Mouse (Mus musculus): ENCODE measurements around the gene Enpp1. TPM values are rescaled to one million over a fixed set of nuclear protein-coding genes. Genes with fewer than 3 reads are reported as not detected.

Gene Enpp1
- polyA plus RNA-seq, 1 experiment from 2014 or later = 4.5 TPM

DNA sequence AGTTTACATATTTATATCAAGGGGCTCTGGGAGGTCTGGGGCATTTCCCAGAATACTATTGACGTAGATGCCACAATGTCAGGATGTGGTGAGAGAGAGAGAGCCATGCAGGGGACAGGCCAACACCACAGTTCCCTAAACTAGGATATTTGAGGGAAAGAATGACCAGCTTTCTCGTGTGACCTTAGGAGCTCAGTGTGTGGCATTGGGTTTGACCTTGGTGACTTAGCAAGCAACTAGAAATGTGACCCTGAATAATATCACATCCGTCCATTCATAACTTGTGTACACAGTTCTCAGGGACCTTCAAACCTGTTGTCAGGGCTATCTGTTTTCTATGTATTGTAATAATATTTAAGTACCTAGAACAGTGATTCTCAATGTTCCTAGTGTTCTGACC is 102.8 kb downstream of the Enpp1 start:
- Histone ChIP-seq H3K4me2 (replicated peaks; ENCODE audit: low read depth) (no peak overlapping the region), H3K4me3 (ENCODE audit: low read depth, low read length) (no peak overlapping the region), H3K9me3 (ENCODE audit: control insufficient read depth, low read length) (no peaks in the 10 kb centered on the region), H3K4me1 (replicated peaks; ENCODE audit: control insufficient read depth, insufficient read depth) (no peaks in the 10 kb centered on the region), H3K9ac (ENCODE audit: low read length) (no peak overlapping the region), H3K27ac (replicated peaks) (no peak overlapping the region), H3K36me3 (ENCODE audit: control insufficient read depth, insufficient read depth, low read length) (no peaks in the 10 kb centered on the region), H3K27me3 (ENCODE audit: control insufficient read depth, insufficient read depth, low read length) (no peaks in the 10 kb centered on the region)
- TF ChIP-seq CTCF (IDR thresholded peaks at IDR 0.05; ENCODE audit: low read depth) (no peak), EP300 (optimal IDR thresholded peaks at IDR 0.05) (no peak)
- DNase-seq (ENCODE audit: low spot score) = no peak
- WGBS = 82% methylated on average over 3 of the region's 3 CpGs
- ATAC-seq (ENCODE audit: low FRiP score, low TSS enrichment) = no peak

DNA sequence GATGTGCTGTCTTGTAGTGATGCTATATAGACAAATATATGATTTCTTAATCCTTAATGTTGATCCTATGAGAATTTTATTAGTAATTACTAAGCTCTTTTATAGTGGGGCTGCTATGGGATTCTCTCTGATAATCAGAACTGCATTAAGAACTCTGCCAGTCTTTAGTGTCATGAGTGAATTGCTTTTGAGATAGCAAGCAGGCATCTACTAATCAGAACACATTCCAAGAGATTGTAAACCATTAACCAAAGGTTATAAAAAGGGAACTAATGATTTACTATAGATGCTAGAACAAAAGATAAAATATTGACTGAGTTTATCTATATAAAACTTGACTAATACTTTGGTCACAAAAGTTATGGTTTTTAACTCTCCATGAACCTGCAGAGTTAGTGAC is 108.2 kb downstream of the Enpp1 start:
- H3K27ac ChIP-seq (replicated peaks) = no peak overlapping the region
- no peaks in the 10 kb centered on the region for H3K9me3 ChIP-seq (ENCODE audit: control insufficient read depth, low read length)
- no peaks in the 10 kb centered on the region for H3K27me3 ChIP-seq (ENCODE audit: control insufficient read depth, insufficient read depth, low read length)
- no peak for DNase-seq (ENCODE audit: low spot score)
- no peak overlapping the region for H3K4me2 ChIP-seq (replicated peaks; ENCODE audit: low read depth)
- no peaks in the 10 kb centered on the region for H3K36me3 ChIP-seq (ENCODE audit: control insufficient read depth, insufficient read depth, low read length)
- no peak overlapping the region for H3K9ac ChIP-seq (ENCODE audit: low read length)
- no peak for ATAC-seq (ENCODE audit: low FRiP score, low TSS enrichment)
- no peaks in the 10 kb centered on the region for H3K4me1 ChIP-seq (replicated peaks; ENCODE audit: control insufficient read depth, insufficient read depth)
- H3K4me3 ChIP-seq (ENCODE audit: low read depth, low read length) = no peak overlapping the region
- no peak for TF ChIP-seq EP300 (optimal IDR thresholded peaks at IDR 0.05)
- TF ChIP-seq CTCF (IDR thresholded peaks at IDR 0.05; ENCODE audit: low read depth) = no peak

DNA sequence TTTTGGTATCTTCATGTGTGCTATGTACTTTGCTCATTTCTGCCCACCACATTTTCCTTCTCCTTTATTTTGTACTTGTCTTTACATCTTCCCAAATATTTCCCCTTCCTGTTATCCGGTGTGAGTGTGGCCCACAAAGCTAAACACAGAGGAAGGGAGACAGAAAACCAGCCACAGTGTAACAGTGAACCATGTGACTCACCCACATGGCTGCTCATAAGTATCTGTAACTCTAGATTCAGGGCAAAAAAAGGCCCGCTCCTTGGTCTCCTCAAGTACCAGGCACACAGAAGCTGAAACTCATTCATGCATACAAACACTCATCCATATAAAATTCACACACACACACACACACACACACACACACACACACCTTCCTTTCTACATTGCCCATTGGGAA is 108.9 kb downstream of the Enpp1 start:
- no peaks in the 10 kb centered on the region for H3K4me1 ChIP-seq (replicated peaks; ENCODE audit: control insufficient read depth, insufficient read depth)
- H3K9ac ChIP-seq (ENCODE audit: low read length) = no peak overlapping the region
- 67% methylated on average over 2 of the region's 2 CpGs for WGBS
- DNase-seq (ENCODE audit: low spot score) (no peak), ATAC-seq (ENCODE audit: low FRiP score, low TSS enrichment) (no peak)
- TF ChIP-seq EP300 (optimal IDR thresholded peaks at IDR 0.05) = no peak
- no peak for TF ChIP-seq CTCF (IDR thresholded peaks at IDR 0.05; ENCODE audit: low read depth)
- no peak overlapping the region for H3K4me2 ChIP-seq (replicated peaks; ENCODE audit: low read depth)
- H3K9me3 ChIP-seq (ENCODE audit: control insufficient read depth, low read length) = no peaks in the 10 kb centered on the region
- no peaks in the 10 kb centered on the region for H3K27me3 ChIP-seq (ENCODE audit: control insufficient read depth, insufficient read depth, low read length)
- H3K4me3 ChIP-seq (ENCODE audit: low read depth, low read length) = no peak overlapping the region
- H3K36me3 ChIP-seq (ENCODE audit: control insufficient read depth, insufficient read depth, low read length) = no peaks in the 10 kb centered on the region
- no peak overlapping the region for H3K27ac ChIP-seq (replicated peaks)

DNA sequence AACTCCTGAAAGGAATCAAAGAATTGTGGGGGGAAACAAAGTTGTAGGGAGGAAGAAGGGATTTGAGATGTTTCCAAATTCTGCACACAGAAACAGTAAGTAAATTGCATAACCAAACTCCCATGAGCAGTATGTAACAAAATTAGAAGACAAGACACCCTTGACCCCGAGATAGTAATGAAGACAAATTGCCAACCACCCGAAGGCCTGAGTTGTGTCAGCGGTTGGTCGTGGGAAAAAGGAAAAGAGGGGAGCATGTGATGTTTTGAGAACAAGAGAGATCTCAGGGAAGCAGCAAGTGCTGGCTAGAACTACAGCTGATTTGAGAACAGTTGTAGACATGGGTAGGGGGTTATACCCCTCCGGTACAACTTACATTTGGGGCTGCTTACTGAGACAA is 112.2 kb downstream of the Enpp1 start:
- Histone ChIP-seq H3K9me3 (ENCODE audit: control insufficient read depth, low read length) (no peaks in the 10 kb centered on the region), H3K9ac (ENCODE audit: low read length) (no peak overlapping the region), H3K4me2 (replicated peaks; ENCODE audit: low read depth) (no peak overlapping the region), H3K4me1 (replicated peaks; ENCODE audit: control insufficient read depth, insufficient read depth) (no peaks in the 10 kb centered on the region), H3K36me3 (ENCODE audit: control insufficient read depth, insufficient read depth, low read length) (no peaks in the 10 kb centered on the region; the same call in 1 of the 2 replicates), H3K27ac (replicated peaks) (no peak overlapping the region), H3K27me3 (ENCODE audit: control insufficient read depth, insufficient read depth, low read length) (no peaks in the 10 kb centered on the region), H3K4me3 (ENCODE audit: low read depth, low read length) (no peak overlapping the region)
- no peak for TF ChIP-seq CTCF (IDR thresholded peaks at IDR 0.05; ENCODE audit: low read depth)
- no peak for TF ChIP-seq EP300 (optimal IDR thresholded peaks at IDR 0.05)
- ATAC-seq (ENCODE audit: low FRiP score, low TSS enrichment) = no peak
- DNase-seq (ENCODE audit: low spot score) = no peak
- 61% methylated on average over 5 of the region's 5 CpGs for WGBS

DNA sequence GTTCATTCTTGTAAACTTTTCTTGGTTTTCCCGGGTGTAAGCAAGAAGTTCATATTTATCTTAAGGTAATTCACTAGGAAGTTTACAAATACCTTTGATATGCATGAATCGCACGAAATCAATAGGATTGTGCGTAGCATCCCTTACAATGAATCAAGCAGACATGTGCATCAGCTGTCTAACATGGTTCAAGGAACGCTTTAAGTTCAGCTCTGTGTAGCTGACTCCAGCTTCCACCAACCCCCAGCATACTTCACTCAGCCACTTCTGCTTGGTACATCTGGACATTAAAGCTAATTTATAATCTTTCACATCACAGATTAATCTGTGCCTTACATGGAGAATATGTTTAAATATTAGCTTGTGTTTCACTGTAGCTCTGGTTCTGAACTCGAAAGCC is 113.3 kb downstream of the Enpp1 start:
- no peaks in the 10 kb centered on the region for H3K9me3 ChIP-seq (ENCODE audit: control insufficient read depth, low read length)
- DNase-seq (ENCODE audit: low spot score) (no peak), ATAC-seq (ENCODE audit: low FRiP score, low TSS enrichment) (no peak)
- H3K27me3 ChIP-seq (ENCODE audit: control insufficient read depth, insufficient read depth, low read length) = no peaks in the 10 kb centered on the region
- H3K36me3 ChIP-seq (ENCODE audit: control insufficient read depth, insufficient read depth, low read length) = no peaks in the 10 kb centered on the region; the same call in 1 of the 2 replicates
- H3K4me3 ChIP-seq (ENCODE audit: low read depth, low read length) = no peak overlapping the region
- H3K4me2 ChIP-seq (replicated peaks; ENCODE audit: low read depth) = 0 out of 2 replicates have a peak overlapping the region, but pooled peaks have one; percentile 11
- no peak overlapping the region for H3K27ac ChIP-seq (replicated peaks)
- no peak overlapping the region for H3K9ac ChIP-seq (ENCODE audit: low read length)
- TF ChIP-seq EP300 (optimal IDR thresholded peaks at IDR 0.05) = no peak
- TF ChIP-seq CTCF (IDR thresholded peaks at IDR 0.05; ENCODE audit: low read depth) = no peak
- 76% methylated on average over 6 of the region's 6 CpGs for WGBS
- H3K4me1 ChIP-seq (replicated peaks; ENCODE audit: control insufficient read depth, insufficient read depth) = no peaks in the 10 kb centered on the region

DNA sequence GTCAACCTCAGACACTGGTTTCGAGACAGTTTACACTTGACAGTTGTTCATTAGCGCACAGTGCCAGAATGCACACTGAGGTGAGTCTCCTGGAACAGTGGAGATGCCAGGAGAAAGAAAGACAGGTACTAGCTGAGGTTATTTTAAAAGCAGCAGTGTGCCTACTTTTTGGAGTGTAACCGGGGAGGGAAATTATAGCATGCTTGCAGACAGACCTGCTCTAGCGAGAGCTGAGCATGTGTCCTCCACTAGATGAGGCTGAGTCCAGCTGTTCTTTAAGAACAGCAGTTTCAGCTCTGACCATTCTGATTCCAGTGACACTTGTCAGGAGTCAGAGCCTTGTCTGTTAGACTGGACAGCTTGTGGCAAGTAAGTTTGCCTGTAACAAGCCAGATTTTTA is 114.2 kb downstream of the Enpp1 start:
- TF ChIP-seq CTCF (IDR thresholded peaks at IDR 0.05; ENCODE audit: low read depth) (no peak), EP300 (optimal IDR thresholded peaks at IDR 0.05) (no peak)
- Histone ChIP-seq H3K4me3 (ENCODE audit: low read depth, low read length) (peak overlapping the region; percentile 76), H3K27me3 (ENCODE audit: control insufficient read depth, insufficient read depth, low read length) (no peaks in the 10 kb centered on the region), H3K9me3 (ENCODE audit: control insufficient read depth, low read length) (no peaks in the 10 kb centered on the region), H3K27ac (replicated peaks) (peak overlapping the region; percentile 98), H3K9ac (ENCODE audit: low read length) (peak overlapping the region; percentile 85; the same call in 1 of the 2 replicates), H3K4me1 (replicated peaks; ENCODE audit: control insufficient read depth, insufficient read depth) (no peaks in the 10 kb centered on the region; the same call in 1 of the 2 replicates), H3K4me2 (replicated peaks; ENCODE audit: low read depth) (peak overlapping the region; percentile 81), H3K36me3 (ENCODE audit: control insufficient read depth, insufficient read depth, low read length) (no peaks in the 10 kb centered on the region; the same call in 1 of the 2 replicates)
- DNase-seq (ENCODE audit: low spot score) = no peak
- no peak for ATAC-seq (ENCODE audit: low FRiP score, low TSS enrichment)
- WGBS = 59% methylated on average over 4 of the region's 4 CpGs

Data from stomach, postnatal 0 days (tissue).